Mouse (Mus musculus): ENCODE measurements around the gene Smc1a. TPM values are rescaled to one million over a fixed set of nuclear protein-coding genes. Genes with fewer than 3 reads are reported as not detected.

Smc1a gene
- 43.4 and 45.8 TPM in 2 replicates for polyA plus RNA-seq (2015; fragmentation: Nextera tagmentation; extraction: Ambion mirVana)

GRCm38 (mm10) chrX:152016151-152017145 lies at the start of gene Smc1a, which contains the start of gene Ribc1:
Smc1a (plus strand) TSS chrX:152016428.
Ribc1 (minus strand) TSS chrX:152016295.

GRCm38 (mm10) chrX:152001737-152002710 lies 14.2 kb upstream of the Smc1a start, which contains the start of gene Hsd17b10:
Hsd17b10 (plus strand) TSS chrX:152001845.

Other genes starting within 250 kb of the Smc1a start
- 39.5 and 45.6 TPM in 2 replicates for gene Huwe1, start 215.6 kb upstream of the Smc1a start, polyA plus RNA-seq (2015; fragmentation: Nextera tagmentation; extraction: Ambion mirVana)
- gene Hsd17b10, start 14.6 kb upstream of the Smc1a start, polyA plus RNA-seq (2015; fragmentation: Nextera tagmentation; extraction: Ambion mirVana): 116 and 118 TPM in 2 replicates
- 0.59 and 0.94 TPM in 2 replicates for gene Ribc1, start 133 bp upstream of the Smc1a start, polyA plus RNA-seq (2015; fragmentation: Nextera tagmentation; extraction: Ambion mirVana)
- gene Iqsec2, start 127.8 kb downstream of the Smc1a start, polyA plus RNA-seq (2015; fragmentation: Nextera tagmentation; extraction: Ambion mirVana): 14.0 and 15.2 TPM in 2 replicates
- 12.3 and 12.9 TPM in 2 replicates for gene Kdm5c, start 216.6 kb downstream of the Smc1a start, polyA plus RNA-seq (2015; fragmentation: Nextera tagmentation; extraction: Ambion mirVana)

Data from neural tube, postnatal 0 days (tissue).